Mouse (Mus musculus): ENCODE measurements around the gene Nme4.

DNA sequence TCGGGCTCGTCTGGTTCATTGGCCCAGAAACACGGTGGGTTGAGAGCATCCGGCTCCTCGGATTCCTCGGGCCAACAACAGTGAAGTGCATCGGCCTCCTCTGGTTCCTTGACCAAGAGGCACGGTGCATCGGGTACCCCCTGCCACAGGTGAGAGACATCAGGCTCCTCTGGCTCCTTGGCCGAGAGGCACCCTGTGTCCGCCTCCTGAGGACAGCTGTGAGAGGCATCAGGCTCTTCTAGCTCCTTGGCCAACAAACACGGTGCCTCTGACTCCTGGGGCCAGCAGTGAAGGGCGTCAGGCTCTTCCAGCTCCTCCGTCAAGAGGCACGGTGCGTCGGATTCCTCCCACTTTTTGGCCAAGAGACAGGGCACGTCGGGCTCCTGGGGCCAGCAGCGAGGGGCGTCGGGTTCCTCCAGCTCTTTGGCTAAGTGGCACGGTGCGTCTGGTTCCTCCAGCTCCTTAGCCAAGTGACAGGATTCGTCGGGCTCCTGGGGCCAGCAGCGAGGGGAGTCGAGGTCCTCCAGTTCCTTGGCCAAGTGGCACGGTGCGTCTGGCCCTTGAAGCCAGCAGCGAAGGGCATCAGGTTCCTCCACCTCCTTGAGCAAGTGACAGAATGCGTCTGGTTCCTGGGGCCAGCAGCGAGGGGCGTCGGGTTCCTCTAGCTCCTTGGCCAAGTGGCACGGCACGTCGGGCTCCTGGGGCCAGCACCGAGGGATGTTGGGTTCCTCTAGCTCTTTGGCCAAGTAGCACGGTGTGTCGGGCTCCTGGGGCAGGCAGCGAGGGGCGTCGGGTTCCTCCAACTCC is 27.2 kb downstream of the Nme4 start:
- TF ChIP-seq EP300 (optimal IDR thresholded peaks at IDR 0.05), result no peak
- TF ChIP-seq CTCF (IDR thresholded peaks at IDR 0.05; ENCODE audit: low read depth), result no peak
